Mouse (Mus musculus) stomach, embryonic 14.5 days (tissue): ENCODE measurements around the gene Spata7. TPM values are rescaled to one million over a fixed set of nuclear protein-coding genes. Genes with fewer than 3 reads are reported as not detected.

Experiments used
- ATAC-seq: fragments of 200-750 bp; cut with Nextera tagmentation; 2 replicates; pipeline ENCODE4 v1.8.0; 2017; ENCODE audit warnings: low read depth, moderate TSS enrichment; ENCODE audit not compliant: insufficient number of reproducible peaks, insufficient read depth, low FRiP score
- H3K27ac ChIP-seq: fragments of 300-500 bp; sonication (generic); 2 replicates; pipeline ENCODE4 v1.5.1; 2014; ENCODE audit warnings: mild to moderate bottlenecking, low read length, moderate library complexity, mixed read lengths
- H3K27me3 ChIP-seq: fragments of 300-500 bp; sonication (generic); 2 replicates; pipeline ENCODE4 v1.6.1; 2014; ENCODE audit warnings: low read length, control low read depth, mixed read lengths; ENCODE audit not compliant: control insufficient read depth, insufficient read depth
- H3K36me3 ChIP-seq: fragments of 300-500 bp; sonication (generic); 2 replicates; pipeline ENCODE4 v1.6.1; 2014; ENCODE audit warnings: mild to moderate bottlenecking, control low read depth, low read length, moderate library complexity, mixed read lengths; ENCODE audit not compliant: control insufficient read depth, insufficient read depth
- H3K4me1 ChIP-seq: fragments of 300-500 bp; sonication (generic); 2 replicates; pipeline ENCODE4 v1.6.1; 2014; ENCODE audit warnings: low read length, control low read depth, mixed read lengths; ENCODE audit not compliant: control insufficient read depth, insufficient read depth
- H3K4me2 ChIP-seq: fragments of 300-500 bp; sonication (generic); replicated peaks from 2 replicates; pipeline ENCODE4 v1.6.1; 2014; ENCODE audit warnings: low read depth, low read length, control low read depth
- H3K4me3 ChIP-seq: fragments of 300-500 bp; sonication (generic); 2 replicates; pipeline ENCODE4 v1.5.1; 2014; ENCODE audit warnings: low read depth, low read length, control low read depth
- H3K9ac ChIP-seq: fragments of 300-500 bp; sonication (generic); replicated peaks from 2 replicates; pipeline ENCODE4 v1.6.1; 2014; ENCODE audit warnings: low read depth, mild to moderate bottlenecking, control low read depth, low read length, moderate library complexity, mixed read lengths
- H3K9me3 ChIP-seq: fragments of 300-500 bp; sonication (generic); 2 replicates; pipeline ENCODE4 v1.6.1; 2016; ENCODE audit warnings: low read depth, low read length, control low read depth; ENCODE audit not compliant: control insufficient read depth
- WGBS: fragments of 180-500 bp; shearing (Covaris S2); extraction: QIAGEN DNeasy Blood & Tissue Kit; methylation state at CpG from one replicate; pipeline ENCODE4 v1.1.7; 2014; 5-methylcytosine and 5-hydroxymethylcytosine counted together
- polyA plus RNA-seq: library from polyadenylated mRNA; unstranded; fragments of >200 nt; fragmentation: Nextera tagmentation; extraction: Ambion mirVana; gene quantifications from 2 replicates; pipeline ENCODE4 v1.2.1, GENCODE M21; 2014

Spata7 gene
- polyA plus RNA-seq, result 17.0 and 19.8 TPM in 2 replicates

DNA sequence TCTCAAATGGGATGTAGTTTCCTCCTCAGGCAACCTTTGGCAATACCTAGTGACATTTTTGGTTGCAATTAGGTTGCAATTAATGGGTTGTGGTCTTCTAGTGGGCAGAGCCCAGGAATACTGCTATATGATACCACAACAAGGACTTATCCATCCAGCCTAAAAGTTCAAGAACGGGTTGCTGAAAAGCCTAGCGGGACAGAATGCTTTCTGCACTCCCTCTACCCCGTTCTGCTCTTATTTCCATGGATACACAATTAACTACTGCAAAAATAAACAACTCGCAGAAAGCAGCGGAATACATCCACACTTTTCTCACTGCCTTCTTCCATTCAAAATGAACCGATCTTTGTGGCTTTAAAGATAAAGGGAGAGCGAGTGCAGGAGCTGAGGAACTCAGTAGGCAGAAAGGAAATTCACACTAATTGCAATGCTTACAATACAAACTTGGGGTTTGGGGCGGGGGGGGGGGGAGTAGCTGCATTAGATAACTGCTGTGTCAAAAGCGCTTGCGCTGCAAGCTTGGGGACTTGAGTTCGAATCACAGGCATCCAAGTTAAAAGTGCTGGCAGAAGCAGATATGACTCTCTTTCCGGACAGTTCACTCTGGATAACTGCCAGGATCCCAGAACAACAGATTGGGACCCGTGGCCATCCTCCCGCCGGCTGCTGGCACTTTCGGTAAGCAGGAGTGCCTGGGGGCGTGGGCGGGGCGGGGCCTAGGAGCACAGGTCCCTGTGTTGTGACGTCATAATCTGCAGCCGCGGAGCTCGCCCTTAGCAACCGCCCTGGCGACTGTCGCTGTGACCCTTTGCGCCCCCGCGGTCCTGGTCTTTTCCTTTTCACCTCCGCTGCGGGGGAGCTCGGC is at the start of gene Spata7:
Gene Spata7 (plus strand): TSS at position 766 of the 868 bp plus-strand sequence.
- peak within 1 kb of the TSS; percentile 76 for H3K4me3 ChIP-seq
- peak within 1 kb of the TSS; percentile 48 for H3K9ac ChIP-seq
- H3K4me2 ChIP-seq, result peak within 1 kb of the TSS; percentile 74
- H3K27ac ChIP-seq, result no peak within 1 kb of the TSS
- WGBS, result 3% methylated on average over 32 of the region's 32 CpGs
- H3K9me3 ChIP-seq, result no peaks in the 10 kb centered on the region
- H3K4me1 ChIP-seq, result peaks cover 5% of the 10 kb centered on the region; the same call in 1 of the 2 replicates
- peak; percentile 94 for ATAC-seq
- no peaks in the 10 kb centered on the region for H3K27me3 ChIP-seq
- H3K36me3 ChIP-seq, result no peaks in the 10 kb centered on the region

DNA sequence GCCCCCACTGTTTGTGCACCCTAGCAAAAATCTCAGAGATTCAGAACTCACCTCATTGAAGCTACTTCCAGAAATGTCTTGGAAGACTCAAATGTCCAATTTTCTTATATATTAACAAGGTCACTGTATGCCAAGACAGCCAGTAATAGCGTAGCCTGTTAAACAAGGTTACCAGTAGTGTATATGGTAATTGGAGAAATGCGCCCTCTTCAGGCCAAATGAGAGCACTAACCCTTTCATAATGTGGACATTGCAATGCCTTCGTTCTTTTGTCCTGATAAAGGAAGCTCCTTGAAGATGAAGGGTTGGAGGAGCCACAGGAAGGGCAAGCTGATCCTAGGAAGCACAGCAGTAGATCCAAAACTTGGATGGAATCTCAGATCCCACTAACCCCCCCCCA is 42.7 kb upstream of the Spata7 start:
- Histone ChIP-seq H3K4me1 (no peaks in the 10 kb centered on the region), H3K4me3 (no peak overlapping the region), H3K27ac (no peak overlapping the region), H3K36me3 (no peaks in the 10 kb centered on the region), H3K27me3 (no peaks in the 10 kb centered on the region), H3K9ac (no peak overlapping the region), H3K9me3 (no peaks in the 10 kb centered on the region), H3K4me2 (no peak overlapping the region)
- no peak for ATAC-seq
- 40% methylated on average over 3 of the region's 3 CpGs for whole genome bisulfite sequencing

DNA sequence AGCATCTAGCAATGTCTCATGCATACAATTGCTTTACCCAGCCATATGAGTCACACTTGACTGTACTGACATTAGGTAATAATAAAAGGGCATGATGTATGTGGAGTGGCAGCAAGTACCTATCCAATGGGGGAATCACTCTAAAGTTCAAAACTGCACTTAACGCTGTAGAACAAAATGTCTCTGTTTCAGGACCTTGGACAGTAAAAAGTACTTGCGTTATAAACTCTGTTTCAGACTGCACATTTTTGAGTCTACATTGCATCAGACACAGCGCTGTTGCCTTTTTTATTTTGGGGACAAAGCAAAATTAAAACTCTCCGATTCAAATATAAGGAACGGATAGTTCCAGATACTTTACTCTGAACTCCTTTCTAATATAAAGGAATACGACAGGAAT is 39.4 kb upstream of the Spata7 start:
- ATAC-seq, result no peak
- H3K4me1 ChIP-seq, result no peaks in the 10 kb centered on the region
- H3K4me3 ChIP-seq, result no peak overlapping the region
- H3K9me3 ChIP-seq, result no peaks in the 10 kb centered on the region
- H3K9ac ChIP-seq, result no peak overlapping the region
- H3K36me3 ChIP-seq, result no peaks in the 10 kb centered on the region
- 62% methylated on average over 6 of the region's 6 CpGs for WGBS
- no peak overlapping the region for H3K27ac ChIP-seq
- no peaks in the 10 kb centered on the region for H3K27me3 ChIP-seq
- H3K4me2 ChIP-seq, result no peak overlapping the region

DNA sequence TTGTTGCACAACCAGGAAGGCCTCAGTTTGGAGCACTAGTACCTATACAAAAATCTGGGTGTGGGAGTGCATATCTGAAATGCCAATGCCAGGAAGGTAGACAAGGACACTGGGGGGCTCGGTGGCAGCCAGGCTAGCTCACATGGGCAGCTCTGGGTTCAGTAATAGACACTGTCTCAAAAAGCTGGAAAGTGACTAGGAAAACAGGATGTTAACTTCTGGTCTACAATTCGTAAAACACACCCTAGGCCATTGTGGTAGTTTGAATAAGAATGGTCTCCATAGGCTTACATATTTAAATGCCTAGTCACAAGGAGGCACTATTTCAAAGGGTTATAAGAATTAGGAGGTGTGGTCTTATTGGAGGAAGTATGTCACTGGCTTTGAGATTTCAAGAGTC is 36.9 kb upstream of the Spata7 start:
- Histone ChIP-seq H3K27me3 (no peaks in the 10 kb centered on the region), H3K9ac (no peak overlapping the region), H3K4me1 (no peaks in the 10 kb centered on the region), H3K36me3 (no peaks in the 10 kb centered on the region), H3K4me2 (no peak overlapping the region), H3K27ac (no peak overlapping the region), H3K4me3 (no peak overlapping the region), H3K9me3 (no peaks in the 10 kb centered on the region)
- ATAC-seq, result no peak
- 85% methylated on average over 2 of the region's 2 CpGs for WGBS

DNA sequence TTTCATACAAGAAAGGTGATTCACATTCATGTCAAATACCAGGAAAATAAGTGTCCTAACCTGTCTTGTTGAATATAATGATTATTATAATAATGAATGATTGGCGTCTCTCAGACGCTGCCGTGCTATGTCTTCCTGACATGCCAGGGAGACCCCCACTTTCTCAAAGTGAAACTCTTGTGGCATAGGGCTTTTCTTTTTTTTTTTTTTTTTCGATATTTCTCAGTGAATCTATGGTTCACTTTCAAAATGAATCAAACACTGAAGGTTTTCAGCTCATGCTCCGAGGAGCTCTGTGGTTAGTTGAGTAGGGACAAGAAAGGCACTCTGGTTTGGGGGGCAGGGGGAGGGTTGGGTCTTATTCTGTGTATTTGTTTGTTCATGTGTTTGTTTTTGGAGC is 27.1 kb upstream of the Spata7 start:
- Histone ChIP-seq H3K27ac (no peak overlapping the region), H3K27me3 (no peaks in the 10 kb centered on the region), H3K4me2 (no peak overlapping the region), H3K4me1 (no peaks in the 10 kb centered on the region), H3K36me3 (no peaks in the 10 kb centered on the region), H3K9me3 (peaks cover 4% of the 10 kb centered on the region; the same call in 1 of the 2 replicates), H3K4me3 (no peak overlapping the region), H3K9ac (no peak overlapping the region)
- WGBS, result 83% methylated on average over 5 of the region's 5 CpGs
- no peak for ATAC-seq

DNA sequence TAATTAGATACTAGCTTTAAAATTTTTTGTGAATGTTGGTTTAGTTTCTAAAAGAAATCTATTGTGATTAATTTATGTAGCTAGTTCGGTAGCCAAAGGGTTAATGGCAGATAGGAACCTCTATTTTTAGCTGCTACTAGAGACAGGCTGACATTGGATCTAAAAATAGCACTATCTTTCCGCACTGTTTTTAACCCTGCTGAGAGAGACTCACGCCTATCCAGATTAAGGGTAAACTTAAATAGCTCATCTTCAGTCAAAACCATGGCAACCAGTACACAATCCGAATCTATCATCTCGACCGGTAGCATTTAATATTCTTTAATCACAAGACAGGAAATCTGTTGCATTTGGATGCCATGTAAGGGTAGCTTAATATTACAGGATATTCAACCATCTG is 25.8 kb upstream of the Spata7 start:
- H3K4me1 ChIP-seq, result no peaks in the 10 kb centered on the region
- 30% methylated on average over 6 of the region's 6 CpGs for WGBS
- no peak for ATAC-seq
- H3K9me3 ChIP-seq, result peaks cover 4% of the 10 kb centered on the region; the same call in 1 of the 2 replicates
- H3K9ac ChIP-seq, result no peak overlapping the region
- no peak overlapping the region for H3K4me3 ChIP-seq
- H3K36me3 ChIP-seq, result no peaks in the 10 kb centered on the region
- H3K27ac ChIP-seq, result no peak overlapping the region
- H3K4me2 ChIP-seq, result no peak overlapping the region
- no peaks in the 10 kb centered on the region for H3K27me3 ChIP-seq

DNA sequence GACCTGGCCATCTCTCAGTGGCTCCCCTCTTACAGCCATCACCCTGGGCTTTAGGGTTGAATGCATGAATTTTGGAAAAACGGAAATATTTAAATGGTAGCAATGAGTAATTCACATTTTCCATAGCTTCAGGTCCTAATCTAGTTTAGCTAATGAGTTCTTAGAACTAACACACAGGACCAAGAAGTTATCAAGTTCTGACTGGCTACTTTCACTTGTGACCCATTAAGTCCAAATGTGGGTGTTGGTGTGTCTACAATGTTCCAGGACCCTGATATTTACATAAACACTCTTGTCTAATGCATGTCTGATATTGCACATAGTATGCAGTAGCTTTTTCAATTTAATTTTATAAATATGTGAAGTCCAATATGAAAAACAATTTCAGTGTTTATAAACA is 22.7 kb upstream of the Spata7 start:
- H3K9me3 ChIP-seq, result no peaks in the 10 kb centered on the region
- H3K9ac ChIP-seq, result no peak overlapping the region
- 70% methylated on average over 1 of the region's 1 CpGs for WGBS
- no peaks in the 10 kb centered on the region for H3K36me3 ChIP-seq
- no peak overlapping the region for H3K4me3 ChIP-seq
- no peak for ATAC-seq
- no peak overlapping the region for H3K4me2 ChIP-seq
- H3K27me3 ChIP-seq, result no peaks in the 10 kb centered on the region
- no peaks in the 10 kb centered on the region for H3K4me1 ChIP-seq
- no peak overlapping the region for H3K27ac ChIP-seq

DNA sequence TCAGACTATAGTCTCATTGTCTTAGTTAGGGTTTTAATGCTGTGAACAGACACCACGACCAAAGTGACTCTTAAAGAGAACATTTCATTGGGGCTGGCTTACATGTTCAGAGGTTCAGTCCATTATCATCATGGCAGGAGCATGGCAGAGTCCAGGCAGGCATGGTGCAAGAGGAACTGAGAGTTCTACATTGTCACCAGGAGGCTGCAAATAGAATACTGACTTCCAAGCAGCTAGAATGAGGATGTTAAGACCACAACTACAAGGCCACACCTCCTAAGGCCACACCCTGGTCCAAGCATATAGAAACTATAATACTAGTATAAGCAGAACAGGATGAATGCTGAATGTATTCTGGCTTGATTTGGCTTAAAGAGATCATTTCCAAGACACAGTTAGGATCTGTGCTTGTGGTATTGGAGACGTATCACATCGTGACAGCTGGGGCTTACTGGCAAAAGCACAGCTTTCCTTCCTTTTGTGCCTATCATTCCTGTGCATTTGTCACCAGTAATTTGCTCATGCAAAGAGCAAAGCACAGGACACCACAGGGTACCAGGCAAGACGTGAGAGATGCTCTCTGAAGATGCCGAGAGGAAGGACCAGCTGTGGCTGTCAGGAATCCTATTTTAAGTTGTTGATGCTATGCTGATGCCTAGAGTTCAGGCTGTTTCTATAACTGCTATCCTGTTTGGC is 21.2 kb upstream of the Spata7 start:
- ATAC-seq, result no peak
- Histone ChIP-seq H3K4me3 (no peak overlapping the region), H3K27me3 (no peaks in the 10 kb centered on the region), H3K36me3 (no peaks in the 10 kb centered on the region), H3K9ac (no peak overlapping the region), H3K4me1 (no peaks in the 10 kb centered on the region), H3K27ac (no peak overlapping the region), H3K9me3 (no peaks in the 10 kb centered on the region), H3K4me2 (no peak overlapping the region)
- whole genome bisulfite sequencing, result 74% methylated on average over 5 of the region's 5 CpGs
